9 mouse cellular contexts compared by ENCODE assay signal in genomic region chr3:62339516-62340051, GRCm38 (mm10). TPM values are rescaled to one million over a fixed set of nuclear protein-coding genes. Genes with fewer than 3 reads are reported as not detected.
DNase-seq lines count a peak whose midpoint lies in the region; ATAC-seq and TF ChIP-seq lines count a peak whose summit lies in the region.
"Had no signal": no experiment of that assay in that cellular context is flagged by ENCODE, and none has a peak within 500 bp of the region (broad histone marks: within the 10 kb centered on the region; RNA-seq: fewer than 3 reads in every experiment).

No protein-coding gene starts in this region.

- H3K4me1 ChIP-seq in intestine, embryonic 14.5 days (replicated peaks; ENCODE audit: control insufficient read depth, insufficient read depth, low read length), result peaks cover 14% of the 10 kb centered on the region; the same call in 1 of the 2 replicates
- no peaks in the 10 kb centered on the region for H3K4me1 ChIP-seq in liver, embryonic 14.5 days (replicated peaks; ENCODE audit: control insufficient read depth in 2 of 2, insufficient read depth in 2 of 2, low read length in 1 of 2)

- ATAC-seq in intestine, embryonic 14.5 days (replicated peaks; ENCODE audit: low FRiP score, low TSS enrichment, low read depth), result peak; percentile 60
- ATAC-seq in liver, embryonic 14.5 days (ENCODE audit: insufficient read depth), result 0 out of 2 replicates have a peak, but pooled peaks have one; percentile 5

- H3K4me2 ChIP-seq in intestine, embryonic 14.5 days (ENCODE audit: low read length), result peak overlapping the region; percentile 74
- peak overlapping the region; percentile 49 for H3K4me2 ChIP-seq in liver, embryonic 14.5 days (ENCODE audit: low read depth)

- intact Hi-C loops in gastrocnemius, postnatal 36 days (cut with DNase I), result no loop called here

- no peaks in the 10 kb centered on the region for H3K27me3 ChIP-seq in intestine, embryonic 14.5 days (replicated peaks; ENCODE audit: control insufficient read depth, insufficient read depth, low read length)
- peaks cover 33% of the 10 kb centered on the region for H3K27me3 ChIP-seq in liver, embryonic 14.5 days (ENCODE audit: control insufficient read depth, insufficient read depth, low read length)
- H3K27me3 ChIP-seq: CH12.LX had no signal

- no peak for TF ChIP-seq CTCF in liver, embryonic 14.5 days (IDR thresholded peaks at IDR 0.05; ENCODE audit: low read depth)

- H3K9me3 ChIP-seq in intestine, embryonic 14.5 days (ENCODE audit: control insufficient read depth, low read length), result no peaks in the 10 kb centered on the region
- no peaks in the 10 kb centered on the region for H3K9me3 ChIP-seq in liver, embryonic 14.5 days (ENCODE audit: control insufficient read depth, low read length)

- peaks cover 9% of the 10 kb centered on the region; the same call in 1 of the 2 replicates for H3K36me3 ChIP-seq in intestine, embryonic 14.5 days (ENCODE audit: control insufficient read depth, insufficient read depth, low read length)
- H3K36me3 ChIP-seq in liver, embryonic 14.5 days (replicated peaks; ENCODE audit: control insufficient read depth, insufficient read depth, low read depth), result no peaks in the 10 kb centered on the region

- H3K9ac ChIP-seq in intestine, embryonic 14.5 days (ENCODE audit: low read length), result peak overlapping the region; percentile 78
- H3K9ac ChIP-seq in liver, embryonic 14.5 days (replicated peaks), result no peak overlapping the region

- H3K4me3 ChIP-seq in intestine, embryonic 14.5 days (ENCODE audit: low read depth, low read length), result peak overlapping the region; percentile 77
- H3K4me3 ChIP-seq in liver, embryonic 14.5 days (ENCODE audit: insufficient read depth in 1 of 2, low read depth in 2 of 2, low read length in 2 of 2), result peak overlapping the region; percentile 44 to 45

- WGBS in intestine, embryonic 14.5 days, result under 1% methylated on average over 53 of the region's 53 CpGs
- under 1% methylated on average over 49 of the region's 53 CpGs for WGBS in liver, embryonic 14.5 days (ENCODE audit: insufficient replicate concordance)

- peak overlapping the region; percentile 71 for H3K27ac ChIP-seq in intestine, embryonic 14.5 days (ENCODE audit: low read depth)
- H3K27ac ChIP-seq in liver, embryonic 14.5 days, result no peak overlapping the region

- TF ChIP-seq EP300 in liver, embryonic 14.5 days (IDR thresholded peaks at IDR 0.05; ENCODE audit: low read depth), result no peak

- DNase-seq in cerebellum, postnatal 14 days, result peak; percentile 27 to 31
- no peak for DNase-seq in cerebellum, adult 9-10 months
- peak; percentile 8 for DNase-seq in brain, adult 2 months (ENCODE audit: low read depth, low spot score)
- peak; percentile 8 to 30 for DNase-seq in gastrocnemius, postnatal 36 days
- no peak for DNase-seq in intestine, embryonic 14.5 days (ENCODE audit: low spot score)
- DNase-seq in liver, embryonic 14.5 days (ENCODE audit: low read depth in 3 of 3, low spot score in 3 of 3), result no peak
- peak; percentile 73 for DNase-seq in neural tube, embryonic 10.5 days (ENCODE audit: extremely low spot score, low spot score)
- DNase-seq in spleen, postnatal 14 days (ENCODE audit: low spot score in 2 of 2), result no peak

RNA-seq across cellular contexts. Expression of gene Arhgef26, which starts 1.4 kb away (rescaled TPM):
- total RNA-seq in gastrocnemius, postnatal 36 days (2021), result 1 to 10 TPM; 1.1 TPM
- 14.6 and 15.7 TPM in 2 replicates for polyA plus RNA-seq in intestine, embryonic 14.5 days (2014; fragmentation: Nextera tagmentation; extraction: Ambion mirVana)
- polyA plus RNA-seq in liver, embryonic 14.5 days (2012; rRNA removed), result 0.09 and 0.10 TPM in 2 replicates
- polyA plus RNA-seq in liver, embryonic 14.5 days (2014; fragmentation: Nextera tagmentation; extraction: Ambion mirVana), result 0.08 and 0.14 TPM in 2 replicates

Comparison
In these comparisons a context has a peak if more than half of its experiments do, and no peak if none do; other contexts are left out.
1. DNase-seq: peak in cerebellum, postnatal 14 days (2 of 2), brain, adult 2 months (single experiment), gastrocnemius, postnatal 36 days (2 of 2) and neural tube, embryonic 10.5 days (single experiment); none in cerebellum, adult 9-10 months (single experiment), intestine, embryonic 14.5 days (single experiment), liver, embryonic 14.5 days (0 of 3) and spleen, postnatal 14 days (0 of 2).
2. RNA of gene Arhgef26, which starts 1.4 kb away (polyA plus RNA-seq): 14.6 to 15.7 TPM in intestine, embryonic 14.5 days; 0.08 to 0.14 TPM in liver, embryonic 14.5 days; every median in the first group is over 10 times any median in the second.